In the genomic region with DNA sequence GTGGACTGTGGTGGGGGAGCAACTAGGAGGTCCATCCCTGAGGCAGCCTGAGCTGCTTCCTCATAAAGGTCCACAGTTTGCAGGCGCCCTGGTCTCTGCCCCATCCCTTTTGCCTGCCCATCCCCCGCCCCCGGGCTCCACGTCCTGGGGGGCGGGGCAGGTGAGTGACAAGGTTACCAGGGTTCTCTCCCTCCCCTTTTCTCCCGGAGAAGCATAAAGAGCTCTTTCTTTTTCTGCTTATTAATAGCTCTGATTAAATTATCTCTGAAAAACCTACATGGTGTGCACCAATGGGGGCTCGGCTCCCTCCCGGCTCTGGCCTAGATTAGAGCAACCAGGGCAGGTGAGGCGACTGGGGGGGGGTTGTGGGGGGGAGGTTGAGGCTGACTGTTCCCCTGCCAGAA, we compare ENCODE assay signal across 10 mouse cellular contexts. TPM values are rescaled to one million over a fixed set of nuclear protein-coding genes. Genes with fewer than 3 reads are reported as not detected.
DNase-seq lines count a peak whose midpoint lies in the region; ATAC-seq and TF ChIP-seq lines count a peak whose summit lies in the region.
"Had no signal": no experiment of that assay in that cellular context is flagged by ENCODE, and none has a peak within 500 bp of the region (broad histone marks: within the 10 kb centered on the region; RNA-seq: fewer than 3 reads in every experiment).

No protein-coding gene starts in this region.

- no peak overlapping the region for H3K9ac ChIP-seq in forebrain, embryonic 12.5 days
- no peak overlapping the region for H3K9ac ChIP-seq in forebrain, embryonic 14.5 days (ENCODE audit: low read length)
- 0 out of 2 replicates have a peak overlapping the region, but pooled peaks have one; percentile 19 for H3K9ac ChIP-seq in midbrain, embryonic 13.5 days (replicated peaks)
- no peak overlapping the region for H3K9ac ChIP-seq in midbrain, embryonic 16.5 days (ENCODE audit: low read depth, low read length)
- no peak overlapping the region for H3K9ac ChIP-seq in intestine, embryonic 14.5 days (ENCODE audit: low read length)
- no peak overlapping the region for H3K9ac ChIP-seq in stomach, embryonic 15.5 days

- no peak overlapping the region for H3K4me3 ChIP-seq in forebrain, embryonic 12.5 days (replicated peaks)
- no peak overlapping the region for H3K4me3 ChIP-seq in forebrain, embryonic 14.5 days (ENCODE audit: low read depth, low read length)
- H3K4me3 ChIP-seq in midbrain, embryonic 13.5 days (replicated peaks): no peak overlapping the region
- no peak overlapping the region for H3K4me3 ChIP-seq in midbrain, embryonic 16.5 days (ENCODE audit: low read depth, low read length)
- no peak overlapping the region for H3K4me3 ChIP-seq in intestine, embryonic 14.5 days (ENCODE audit: low read depth, low read length)
- H3K4me3 ChIP-seq in stomach, embryonic 15.5 days (replicated peaks): no peak overlapping the region
- H3K4me3 ChIP-seq in layer of hippocampus, adult 2 months: no peak overlapping the region

- no peak for TF ChIP-seq CTCF in layer of hippocampus, adult 2 months (conservative IDR thresholded peaks at IDR 0.05)

- peak overlapping the region; percentile 10; the same call in 1 of the 2 replicates for H3K27ac ChIP-seq in forebrain, embryonic 12.5 days
- no peak overlapping the region for H3K27ac ChIP-seq in forebrain, embryonic 14.5 days (ENCODE audit: low read depth, low read length)
- no peak overlapping the region for H3K27ac ChIP-seq in midbrain, embryonic 13.5 days
- no peak overlapping the region for H3K27ac ChIP-seq in midbrain, embryonic 16.5 days (ENCODE audit: low read length)
- H3K27ac ChIP-seq in intestine, embryonic 14.5 days (ENCODE audit: low read depth): peak overlapping the region; percentile 28; the same call in 1 of the 2 replicates
- H3K27ac ChIP-seq in stomach, embryonic 15.5 days: peak overlapping the region; percentile 70
- no peak overlapping the region for H3K27ac ChIP-seq in layer of hippocampus, adult 2 months

- peaks cover 10% of the 10 kb centered on the region for H3K27me3 ChIP-seq in forebrain, embryonic 12.5 days
- no peaks in the 10 kb centered on the region for H3K27me3 ChIP-seq in forebrain, embryonic 14.5 days (replicated peaks; ENCODE audit: control insufficient read depth, insufficient read depth, low read length)
- H3K27me3 ChIP-seq in midbrain, embryonic 13.5 days: peaks cover 9% of the 10 kb centered on the region
- H3K27me3 ChIP-seq in midbrain, embryonic 16.5 days (ENCODE audit: control insufficient read depth, insufficient read depth, low read depth, low read length): no peaks in the 10 kb centered on the region
- H3K27me3 ChIP-seq in intestine, embryonic 14.5 days (replicated peaks; ENCODE audit: control insufficient read depth, insufficient read depth, low read length): no peaks in the 10 kb centered on the region
- H3K27me3 ChIP-seq in stomach, embryonic 15.5 days (replicated peaks): no peaks in the 10 kb centered on the region

- H3K36me3 ChIP-seq in forebrain, embryonic 12.5 days (replicated peaks): no peaks in the 10 kb centered on the region
- H3K36me3 ChIP-seq in forebrain, embryonic 14.5 days (ENCODE audit: control insufficient read depth, insufficient read depth, low read length): no peaks in the 10 kb centered on the region
- H3K36me3 ChIP-seq in midbrain, embryonic 13.5 days: no peaks in the 10 kb centered on the region
- H3K36me3 ChIP-seq in midbrain, embryonic 16.5 days (ENCODE audit: control insufficient read depth, insufficient read depth, low read length): no peaks in the 10 kb centered on the region
- H3K36me3 ChIP-seq in intestine, embryonic 14.5 days (ENCODE audit: control insufficient read depth, insufficient read depth, low read length): no peaks in the 10 kb centered on the region
- no peaks in the 10 kb centered on the region for H3K36me3 ChIP-seq in stomach, embryonic 15.5 days

- DNase-seq in forebrain, embryonic 14.5 days (ENCODE audit: low spot score): no peak
- DNase-seq in intestine, embryonic 14.5 days (ENCODE audit: low spot score): peak; percentile 76
- DNase-seq in layer of hippocampus, adult 2 months (ENCODE audit: low spot score in 2 of 2): no peak
- DNase-seq in spleen, postnatal 36 days (ENCODE audit: low spot score in 2 of 2): no peak
- DNase-seq: gastrocnemius, postnatal 10 days had no signal

- H3K4me1 ChIP-seq in forebrain, embryonic 12.5 days: peaks cover 33% of the 10 kb centered on the region
- peaks cover 4% of the 10 kb centered on the region; the same call in 1 of the 2 replicates for H3K4me1 ChIP-seq in forebrain, embryonic 14.5 days (ENCODE audit: control insufficient read depth, insufficient read depth, low read length)
- H3K4me1 ChIP-seq in midbrain, embryonic 13.5 days (replicated peaks): peaks cover 28% of the 10 kb centered on the region
- peaks cover 9% of the 10 kb centered on the region; the same call in 1 of the 2 replicates for H3K4me1 ChIP-seq in midbrain, embryonic 16.5 days (ENCODE audit: control insufficient read depth, insufficient read depth, low read length)
- peaks cover 7% of the 10 kb centered on the region for H3K4me1 ChIP-seq in intestine, embryonic 14.5 days (replicated peaks; ENCODE audit: control insufficient read depth, insufficient read depth, low read length)
- peaks cover 14% of the 10 kb centered on the region for H3K4me1 ChIP-seq in stomach, embryonic 15.5 days

- 20% methylated on average over 9 of the region's 9 CpGs for WGBS in forebrain, embryonic 12.5 days
- 9% methylated on average over 9 of the region's 9 CpGs for WGBS in forebrain, embryonic 14.5 days
- 33% methylated on average over 9 of the region's 9 CpGs for WGBS in midbrain, embryonic 13.5 days
- 23% methylated on average over 9 of the region's 9 CpGs for WGBS in midbrain, embryonic 16.5 days
- 18% methylated on average over 9 of the region's 9 CpGs for WGBS in intestine, embryonic 14.5 days
- 14% methylated on average over 9 of the region's 9 CpGs for WGBS in stomach, embryonic 15.5 days

- peak overlapping the region; percentile 15 for H3K4me2 ChIP-seq in forebrain, embryonic 12.5 days
- no peak overlapping the region for H3K4me2 ChIP-seq in forebrain, embryonic 14.5 days (ENCODE audit: low read length)
- no peak overlapping the region for H3K4me2 ChIP-seq in midbrain, embryonic 13.5 days (replicated peaks)
- H3K4me2 ChIP-seq in midbrain, embryonic 16.5 days (ENCODE audit: low read length): no peak overlapping the region
- no peak overlapping the region for H3K4me2 ChIP-seq in intestine, embryonic 14.5 days (ENCODE audit: low read length)
- peak overlapping the region; percentile 25 for H3K4me2 ChIP-seq in stomach, embryonic 15.5 days

- no peak for ATAC-seq in forebrain, embryonic 12.5 days (ENCODE audit: low FRiP score)
- no peak for ATAC-seq in forebrain, embryonic 14.5 days
- no peak for ATAC-seq in midbrain, embryonic 13.5 days
- ATAC-seq in midbrain, embryonic 16.5 days: no peak
- ATAC-seq in intestine, embryonic 14.5 days (replicated peaks; ENCODE audit: low FRiP score, low TSS enrichment, low read depth): peak; percentile 76
- ATAC-seq in stomach, embryonic 15.5 days (ENCODE audit: insufficient read depth, low FRiP score, low read depth): peak; percentile 66

- H3K9me3 ChIP-seq in forebrain, embryonic 12.5 days: 0 out of 2 replicates have a peak, but pooled peaks cover 4% of the 10 kb centered on the region
- H3K9me3 ChIP-seq in forebrain, embryonic 14.5 days (replicated peaks; ENCODE audit: control insufficient read depth, low read length): no peaks in the 10 kb centered on the region
- peaks cover 9% of the 10 kb centered on the region; the same call in 1 of the 2 replicates for H3K9me3 ChIP-seq in midbrain, embryonic 13.5 days
- H3K9me3 ChIP-seq in midbrain, embryonic 16.5 days (replicated peaks; ENCODE audit: control insufficient read depth, low read length, poor library complexity, severe bottlenecking): peaks cover 3% of the 10 kb centered on the region; the same call in 1 of the 2 replicates
- peaks cover 4% of the 10 kb centered on the region; the same call in 1 of the 2 replicates for H3K9me3 ChIP-seq in intestine, embryonic 14.5 days (ENCODE audit: control insufficient read depth, low read length)
- H3K9me3 ChIP-seq in stomach, embryonic 15.5 days: no peaks in the 10 kb centered on the region

RNA-seq across cellular contexts. Expression of a gene that starts 7.3 kb away (rescaled TPM):
- polyA plus RNA-seq in forebrain, embryonic 12.5 days (2016; fragmentation: Nextera tagmentation; extraction: Ambion mirVana): 6.9 and 10.2 TPM in 2 replicates
- polyA plus RNA-seq in forebrain, embryonic 14.5 days (2014; fragmentation: Nextera tagmentation; extraction: Ambion mirVana): 4.5 and 5.0 TPM in 2 replicates
- polyA plus RNA-seq in midbrain, embryonic 13.5 days (2015; fragmentation: Nextera tagmentation; extraction: Ambion mirVana): 5.1 and 6.1 TPM in 2 replicates
- polyA plus RNA-seq in midbrain, embryonic 16.5 days (2015; fragmentation: Nextera tagmentation; extraction: Ambion mirVana): 5.3 and 6.0 TPM in 2 replicates
- polyA plus RNA-seq in intestine, embryonic 14.5 days (2014; fragmentation: Nextera tagmentation; extraction: Ambion mirVana): 4.9 and 7.1 TPM in 2 replicates
- polyA plus RNA-seq in stomach, embryonic 15.5 days (2015; fragmentation: Nextera tagmentation; extraction: Ambion mirVana): 2.9 and 3.8 TPM in 2 replicates
- 1 to 10 TPM; 3.5 to 4.1 TPM for total RNA-seq in layer of hippocampus, adult 2 months (2021)
- total RNA-seq: monocyte, adult 5-6 weeks had no signal

Comparison
In these comparisons a context has a peak if more than half of its experiments do, and no peak if none do; other contexts are left out.
1. H3K27ac ChIP-seq: peak in forebrain, embryonic 12.5 days (single experiment), intestine, embryonic 14.5 days (single experiment) and stomach, embryonic 15.5 days (single experiment); none in forebrain, embryonic 14.5 days (single experiment), midbrain, embryonic 13.5 days (single experiment), midbrain, embryonic 16.5 days (single experiment) and layer of hippocampus, adult 2 months (single experiment).
2. H3K4me2 ChIP-seq: peak in forebrain, embryonic 12.5 days (single experiment) and stomach, embryonic 15.5 days (single experiment); none in forebrain, embryonic 14.5 days (single experiment), midbrain, embryonic 13.5 days (single experiment), midbrain, embryonic 16.5 days (single experiment) and intestine, embryonic 14.5 days (single experiment).
3. ATAC-seq: peak in intestine, embryonic 14.5 days (single experiment) and stomach, embryonic 15.5 days (single experiment); none in forebrain, embryonic 12.5 days (single experiment), forebrain, embryonic 14.5 days (single experiment), midbrain, embryonic 13.5 days (single experiment) and midbrain, embryonic 16.5 days (single experiment).